Mouse (Mus musculus) liver, embryonic 14.5 days (tissue): ENCODE measurements around the gene Chid1. TPM values are rescaled to one million over a fixed set of nuclear protein-coding genes. Genes with fewer than 3 reads are reported as not detected.

Source experiments
- ATAC-seq: fragments of 200-750 bp; cut with Nextera tagmentation; 2 replicates; pipeline ENCODE4 v1.8.0; 2017; ENCODE audit warnings: moderate number of reproducible peaks, mild to moderate bottlenecking, moderate library complexity; ENCODE audit not compliant: insufficient read depth
- DNase-seq, 3 experiments: peaks; one replicate each; pipeline ENCODE4 v3.0.0-alpha.2; 2012 to 2013; ENCODE audit warnings: low read depth in 3 of 3, low spot score in 3 of 3
- H3K27ac ChIP-seq: fragments of 300-500 bp; sonication (generic); 2 replicates; pipeline ENCODE4 v1.5.1; 2014; ENCODE audit warnings: moderate library complexity, mild to moderate bottlenecking, control low read depth, inconsistent platforms
- H3K27me3 ChIP-seq: fragments of 300-500 bp; sonication (generic); 2 replicates; pipeline ENCODE4 v1.6.1; 2014; ENCODE audit warnings: mild to moderate bottlenecking, low read length, moderate library complexity; ENCODE audit not compliant: control insufficient read depth, insufficient read depth
- H3K36me3 ChIP-seq: fragments of 300-500 bp; sonication (generic); replicated peaks from 2 replicates; pipeline ENCODE4 v1.6.1; 2014; ENCODE audit warnings: low read depth; ENCODE audit not compliant: control insufficient read depth, insufficient read depth
- H3K4me1 ChIP-seq, 2 experiments: fragments of 200-500 bp in 1 of 2; fragments of 300-500 bp in 1 of 2; sonication (generic) in 1 of 2; replicated peaks; 2 replicates each; pipeline ENCODE4 v1.6.1; 2012 to 2014; ENCODE audit warnings: antibody characterized with exemption in 1 of 2, inconsistent platforms in 1 of 2, low read length in 1 of 2; ENCODE audit not compliant: control insufficient read depth in 2 of 2, insufficient read depth in 2 of 2
- H3K4me2 ChIP-seq: fragments of 300-500 bp; sonication (generic); 2 replicates; pipeline ENCODE4 v1.6.1; 2014; ENCODE audit warnings: low read depth, mild to moderate bottlenecking, control low read depth, moderate library complexity
- H3K4me3 ChIP-seq, 2 experiments: fragments of 200-500 bp in 1 of 2; fragments of 300-500 bp in 1 of 2; sonication (generic) in 1 of 2; 2 replicates each; pipeline ENCODE4 v1.5.1; 2012 to 2014; ENCODE audit warnings: low read depth in 2 of 2, low read length in 2 of 2, mild to moderate bottlenecking in 2 of 2, control low read depth in 1 of 2, inconsistent platforms in 1 of 2, moderate library complexity in 1 of 2; ENCODE audit not compliant: insufficient read depth in 1 of 2
- H3K9ac ChIP-seq: fragments of 300-500 bp; sonication (generic); replicated peaks from 2 replicates; pipeline ENCODE4 v1.6.1; 2014; ENCODE audit warnings: mild to moderate bottlenecking, control low read depth, moderate library complexity
- H3K9me3 ChIP-seq: fragments of 300-500 bp; sonication (generic); 2 replicates; pipeline ENCODE4 v1.6.1; 2016; ENCODE audit warnings: low read length, mixed read lengths; ENCODE audit not compliant: control insufficient read depth
- CTCF ChIP-seq: IDR thresholded peaks from 2 replicates; pipeline ENCODE4 v1.5.1; 2016; ENCODE audit warnings: antibody characterized with exemption, low read depth, control low read depth
- EP300 ChIP-seq: IDR thresholded peaks from 2 replicates; pipeline ENCODE4 v1.6.1; 2016; ENCODE audit warnings: antibody characterized with exemption, low read depth
- WGBS: fragments of 180-500 bp; shearing (Covaris S2); extraction: QIAGEN DNeasy Blood & Tissue Kit; methylation state at CpG from one replicate; pipeline ENCODE4 v1.1.7; 2014; ENCODE audit not compliant: insufficient replicate concordance; 5-methylcytosine and 5-hydroxymethylcytosine counted together
- polyA plus RNA-seq, 2 experiments: library from polyadenylated mRNA; depleted of rRNA in 1 of 2; stranded (reverse) in 1 of 2; unstranded in 1 of 2; fragments of >200 nt; fragmentation: Nextera tagmentation in 1 of 2; extraction: Ambion mirVana in 1 of 2; gene quantifications; 2 replicates each; pipeline versions ENCODE4 v1.2.1 to v1.2.3; 2012 to 2014

Chid1 gene
- polyA plus RNA-seq, 2 experiments: 12.1 to 23.0 TPM

DNA sequence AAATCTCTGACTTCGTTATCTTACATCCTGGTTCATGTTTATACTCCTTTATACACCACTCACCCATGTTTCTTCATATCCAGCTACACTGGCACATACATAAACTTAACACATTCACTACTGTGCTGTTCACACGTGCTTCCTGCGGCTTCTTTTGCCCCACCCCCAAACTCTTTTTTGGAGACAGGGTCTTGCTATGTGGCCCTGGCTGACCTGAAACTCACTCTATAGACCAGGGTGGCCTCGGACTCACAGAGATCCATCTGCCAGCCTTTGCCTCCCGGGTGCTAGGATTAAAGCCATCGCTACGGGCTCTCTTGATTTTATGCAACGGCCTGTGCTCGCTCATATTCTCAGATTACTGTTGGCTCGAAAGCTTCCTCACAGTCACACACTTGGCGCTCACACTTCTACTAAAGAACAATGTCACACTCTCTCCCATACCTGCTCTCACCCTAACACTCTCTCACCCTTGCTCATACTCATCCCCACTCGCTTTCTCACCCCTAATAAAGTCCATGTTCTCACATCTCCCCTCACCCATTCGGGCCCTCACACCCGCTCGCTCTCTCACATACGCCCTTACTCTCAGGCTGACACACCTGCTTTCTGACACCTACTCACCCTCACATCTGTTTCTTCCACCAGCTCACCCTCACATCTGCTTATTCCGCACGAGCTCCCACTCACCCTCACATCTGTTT is 653 bp downstream of the Chid1 start:
- Histone ChIP-seq H3K4me1 (peaks cover 20 to 24% of the 10 kb centered on the region in 2 experiments), H3K36me3 (no peaks in the 10 kb centered on the region), H3K4me3 (peak overlapping the region; percentile 78 to 93), H3K27me3 (no peaks in the 10 kb centered on the region), H3K9ac (peak overlapping the region; percentile 67), H3K27ac (peak overlapping the region; percentile 58), H3K4me2 (peak overlapping the region; percentile 75), H3K9me3 (no peaks in the 10 kb centered on the region)
- DNase-seq (no peak), ATAC-seq (peak; percentile 39)
- 7% methylated on average over 18 of the region's 18 CpGs for WGBS
- TF ChIP-seq CTCF: no peak

DNA sequence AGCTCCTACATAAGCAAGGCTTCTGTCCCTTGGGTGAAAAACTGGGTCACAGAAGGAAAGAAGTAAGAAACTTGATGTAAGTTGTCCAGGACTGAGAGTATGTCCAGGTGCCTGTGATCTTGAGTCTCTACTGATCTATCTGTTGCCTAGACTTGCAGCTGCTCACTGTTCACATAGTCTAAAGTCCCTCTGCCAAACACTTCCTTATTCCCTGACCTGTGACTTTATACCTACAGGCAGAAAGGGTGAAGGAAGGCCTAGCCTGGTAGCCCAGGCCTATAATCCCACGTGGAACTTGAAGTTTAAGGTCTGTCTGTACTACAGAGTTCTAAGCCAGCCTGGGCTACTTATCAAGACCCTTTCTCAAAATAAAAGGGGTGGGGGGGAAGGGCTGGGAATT is 4.1 kb downstream of the Chid1 start:
- TF ChIP-seq CTCF: no peak
- no peak for TF ChIP-seq EP300
- H3K9me3 ChIP-seq: no peaks in the 10 kb centered on the region
- no peak for DNase-seq
- no peak overlapping the region for H3K27ac ChIP-seq
- WGBS: 36% methylated on average over 1 of the region's 1 CpGs
- no peak overlapping the region for H3K9ac ChIP-seq
- ATAC-seq: no peak
- H3K4me2 ChIP-seq: no peak overlapping the region
- H3K4me3 ChIP-seq: no peak overlapping the region
- peaks cover 4% of the 10 kb centered on the region for H3K36me3 ChIP-seq
- H3K4me1 ChIP-seq: peaks cover 12 to 17% of the 10 kb centered on the region in 2 experiments
- no peaks in the 10 kb centered on the region for H3K27me3 ChIP-seq

DNA sequence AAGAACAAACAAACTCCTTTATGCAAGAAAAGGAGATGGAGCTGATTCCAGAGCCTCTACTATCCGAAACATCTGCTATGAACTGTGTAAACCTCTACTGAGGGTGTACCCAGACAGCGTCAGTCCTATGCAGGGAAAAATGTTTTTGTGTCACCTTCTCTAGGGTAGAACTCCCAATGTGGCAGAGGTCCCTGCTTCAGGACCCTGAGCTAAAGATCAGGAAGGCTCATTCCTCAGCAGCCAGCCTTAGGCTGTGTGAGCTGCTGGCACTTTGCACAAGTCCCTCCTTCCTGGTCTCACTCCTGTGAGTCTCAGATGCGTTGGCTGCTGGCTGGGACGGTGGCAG is 14.1 kb downstream of the Chid1 start:
- DNase-seq (no peak), ATAC-seq (peak; percentile 12; the same call in 1 of the 2 replicates)
- Histone ChIP-seq H3K27me3 (no peaks in the 10 kb centered on the region), H3K9me3 (no peaks in the 10 kb centered on the region), H3K4me2 (no peak overlapping the region), H3K4me1 (no peaks in the 10 kb centered on the region), H3K4me3 (no peak overlapping the region), H3K27ac (no peak overlapping the region), H3K36me3 (peaks cover 16% of the 10 kb centered on the region), H3K9ac (no peak overlapping the region)
- no peak for TF ChIP-seq CTCF
- TF ChIP-seq EP300: no peak
- 83% methylated on average over 4 of the region's 4 CpGs for WGBS

DNA sequence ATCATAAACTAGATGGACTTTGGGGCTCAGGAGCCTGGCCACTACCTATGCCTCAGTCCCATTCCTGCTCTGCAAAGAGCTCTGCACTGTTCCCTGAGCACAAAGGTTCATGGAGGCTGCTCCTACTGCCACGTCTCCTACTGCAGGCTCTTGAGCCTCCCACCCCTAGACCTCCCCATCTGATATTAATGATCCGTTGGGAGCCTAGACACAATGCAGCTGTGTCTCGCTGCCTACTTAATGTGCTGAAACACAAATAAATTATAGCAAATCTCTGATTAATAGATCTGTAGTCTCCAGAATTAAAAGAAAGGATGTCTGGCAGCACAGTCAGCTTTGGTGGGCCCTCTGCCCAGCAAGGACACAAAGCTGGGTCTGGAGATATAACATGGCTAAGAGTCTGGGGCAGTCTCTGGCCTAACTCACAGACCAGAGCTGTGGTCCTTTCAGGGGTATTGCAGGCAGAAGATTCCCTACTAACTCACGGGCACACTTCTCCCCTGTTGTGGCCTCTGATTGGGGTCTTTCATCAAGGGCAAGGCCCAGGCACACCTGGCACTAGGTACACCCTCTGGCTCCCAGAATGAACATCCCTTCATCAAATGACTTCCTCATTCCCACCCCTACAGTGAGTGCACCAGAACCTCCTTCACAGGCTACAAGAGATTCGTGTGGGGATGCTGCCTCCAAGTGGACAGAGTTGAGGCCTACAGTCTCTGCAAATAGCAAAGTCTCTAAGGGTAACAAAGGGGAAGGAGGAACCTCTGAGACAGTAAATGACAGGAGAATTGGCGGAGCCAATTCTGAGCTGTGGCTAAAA is 14.7 kb downstream of the Chid1 start:
- Histone ChIP-seq H3K4me1 (peaks cover 0 to 2% of the 10 kb centered on the region in 2 experiments; a peak in 1 of 4 replicates), H3K27me3 (no peaks in the 10 kb centered on the region), H3K4me2 (no peak overlapping the region), H3K36me3 (peaks cover 16% of the 10 kb centered on the region), H3K4me3 (no peak overlapping the region), H3K9ac (no peak overlapping the region), H3K9me3 (no peaks in the 10 kb centered on the region), H3K27ac (no peak overlapping the region)
- ATAC-seq: peak; percentile 68
- TF ChIP-seq CTCF (peak; percentile 92), EP300 (no peak)
- 56% methylated on average over 6 of the region's 6 CpGs for WGBS
- peak in 2 of 3 experiments; percentile 55 to 72 for DNase-seq

DNA sequence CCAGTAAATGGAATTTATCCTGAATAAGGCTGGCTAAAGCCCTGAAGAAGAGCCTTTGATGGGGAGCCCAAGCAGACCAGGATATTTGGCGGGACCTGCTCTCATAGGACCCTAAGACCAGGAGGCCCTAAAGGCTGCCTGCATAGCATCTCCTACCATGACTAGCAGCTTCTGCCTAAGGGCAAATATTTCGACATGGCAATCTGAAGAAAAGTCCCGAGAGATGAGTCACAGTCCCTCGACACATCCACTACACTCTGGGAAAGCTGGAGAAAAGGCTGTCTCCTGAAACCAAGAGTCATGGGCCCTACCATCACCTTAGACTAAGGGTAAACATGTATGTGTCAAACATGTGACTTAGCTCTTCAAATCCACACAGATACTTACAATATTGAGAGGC is 15.4 kb downstream of the Chid1 start:
- DNase-seq: no peak

More for the DNA sequence above, 15.4 kb downstream of the Chid1 start:
- TF ChIP-seq EP300: no peak
- TF ChIP-seq CTCF: no peak
- WGBS: 84% methylated on average over 4 of the region's 4 CpGs
- Histone ChIP-seq H3K27ac (no peak overlapping the region), H3K27me3 (no peaks in the 10 kb centered on the region), H3K4me1 (peaks cover 0 to 9% of the 10 kb centered on the region in 2 experiments; a peak in 3 of 4 replicates), H3K4me2 (no peak overlapping the region), H3K9ac (no peak overlapping the region), H3K9me3 (no peaks in the 10 kb centered on the region), H3K4me3 (no peak overlapping the region), H3K36me3 (peaks cover 11% of the 10 kb centered on the region)
- ATAC-seq: no peak
